Mouse (Mus musculus) brain, embryonic 14.5 days (tissue): ENCODE results near the gene A2m.

Experiments
- CTCF ChIP-seq: fragments of 200-500 bp; IDR thresholded peaks from 2 replicates; pipeline ENCODE4 v1.5.1; 2012; ENCODE audit warnings: inconsistent platforms, mild to moderate bottlenecking, moderate library complexity, borderline replicate concordance; ENCODE audit not compliant: insufficient read depth, insufficient read length; ENCODE audit errors: extremely low read depth
- POLR2A ChIP-seq: fragments of 200-500 bp; IDR thresholded peaks from 2 replicates; pipeline ENCODE4 v1.6.1; 2012; ENCODE audit warnings: mild to moderate bottlenecking, inconsistent platforms, borderline replicate concordance; ENCODE audit not compliant: poor library complexity, insufficient read depth, insufficient read length, severe bottlenecking; ENCODE audit errors: extremely low read depth

- TF ChIP-seq CTCF (no peak), POLR2A (no peak)
Measured at GRCm38 (mm10) chr6:121634520-121634919, 656 bp upstream of the A2m start.
